Mouse (Mus musculus) stomach, embryonic 14.5 days (tissue): ENCODE data around the gene Smim20. TPM values are rescaled to one million over a fixed set of nuclear protein-coding genes. Genes with fewer than 3 reads are reported as not detected.

ENCODE experiments used
- ATAC-seq: fragments of 200-750 bp; cut with Nextera tagmentation; 2 replicates; pipeline ENCODE4 v1.8.0; 2017; ENCODE audit warnings: low read depth, moderate TSS enrichment; ENCODE audit not compliant: insufficient number of reproducible peaks, insufficient read depth, low FRiP score
- H3K27ac ChIP-seq: fragments of 300-500 bp; sonication (generic); 2 replicates; pipeline ENCODE4 v1.5.1; 2014; ENCODE audit warnings: mild to moderate bottlenecking, low read length, moderate library complexity, mixed read lengths
- H3K27me3 ChIP-seq: fragments of 300-500 bp; sonication (generic); 2 replicates; pipeline ENCODE4 v1.6.1; 2014; ENCODE audit warnings: low read length, control low read depth, mixed read lengths; ENCODE audit not compliant: control insufficient read depth, insufficient read depth
- H3K36me3 ChIP-seq: fragments of 300-500 bp; sonication (generic); 2 replicates; pipeline ENCODE4 v1.6.1; 2014; ENCODE audit warnings: mild to moderate bottlenecking, control low read depth, low read length, moderate library complexity, mixed read lengths; ENCODE audit not compliant: control insufficient read depth, insufficient read depth
- H3K4me1 ChIP-seq: fragments of 300-500 bp; sonication (generic); 2 replicates; pipeline ENCODE4 v1.6.1; 2014; ENCODE audit warnings: low read length, control low read depth, mixed read lengths; ENCODE audit not compliant: control insufficient read depth, insufficient read depth
- H3K4me2 ChIP-seq: fragments of 300-500 bp; sonication (generic); replicated peaks from 2 replicates; pipeline ENCODE4 v1.6.1; 2014; ENCODE audit warnings: low read depth, low read length, control low read depth
- H3K4me3 ChIP-seq: fragments of 300-500 bp; sonication (generic); 2 replicates; pipeline ENCODE4 v1.5.1; 2014; ENCODE audit warnings: low read depth, low read length, control low read depth
- H3K9ac ChIP-seq: fragments of 300-500 bp; sonication (generic); replicated peaks from 2 replicates; pipeline ENCODE4 v1.6.1; 2014; ENCODE audit warnings: low read depth, mild to moderate bottlenecking, control low read depth, low read length, moderate library complexity, mixed read lengths
- H3K9me3 ChIP-seq: fragments of 300-500 bp; sonication (generic); 2 replicates; pipeline ENCODE4 v1.6.1; 2016; ENCODE audit warnings: low read depth, low read length, control low read depth; ENCODE audit not compliant: control insufficient read depth
- WGBS: fragments of 180-500 bp; shearing (Covaris S2); extraction: QIAGEN DNeasy Blood & Tissue Kit; methylation state at CpG from one replicate; pipeline ENCODE4 v1.1.7; 2014; 5-methylcytosine and 5-hydroxymethylcytosine counted together
- polyA plus RNA-seq: library from polyadenylated mRNA; unstranded; fragments of >200 nt; fragmentation: Nextera tagmentation; extraction: Ambion mirVana; gene quantifications from 2 replicates; pipeline ENCODE4 v1.2.1, GENCODE M21; 2014

Smim20 gene
- polyA plus RNA-seq, 1 experiment from 2014 or later, result 93.6 TPM

GRCm38 (mm10) chr5:53254821-53255220, 12.1 kb upstream of the Smim20 start:
- ATAC-seq, result no peak
- no peaks in the 10 kb centered on the region for H3K4me1 ChIP-seq
- no peak overlapping the region for H3K9ac ChIP-seq
- no peak overlapping the region for H3K27ac ChIP-seq
- H3K4me2 ChIP-seq, result no peak overlapping the region
- H3K4me3 ChIP-seq, result no peak overlapping the region
- no peaks in the 10 kb centered on the region for H3K27me3 ChIP-seq
- H3K9me3 ChIP-seq, result no peaks in the 10 kb centered on the region
- H3K36me3 ChIP-seq, result no peaks in the 10 kb centered on the region
- WGBS, result 49% methylated on average over 3 of the region's 3 CpGs

DNA sequence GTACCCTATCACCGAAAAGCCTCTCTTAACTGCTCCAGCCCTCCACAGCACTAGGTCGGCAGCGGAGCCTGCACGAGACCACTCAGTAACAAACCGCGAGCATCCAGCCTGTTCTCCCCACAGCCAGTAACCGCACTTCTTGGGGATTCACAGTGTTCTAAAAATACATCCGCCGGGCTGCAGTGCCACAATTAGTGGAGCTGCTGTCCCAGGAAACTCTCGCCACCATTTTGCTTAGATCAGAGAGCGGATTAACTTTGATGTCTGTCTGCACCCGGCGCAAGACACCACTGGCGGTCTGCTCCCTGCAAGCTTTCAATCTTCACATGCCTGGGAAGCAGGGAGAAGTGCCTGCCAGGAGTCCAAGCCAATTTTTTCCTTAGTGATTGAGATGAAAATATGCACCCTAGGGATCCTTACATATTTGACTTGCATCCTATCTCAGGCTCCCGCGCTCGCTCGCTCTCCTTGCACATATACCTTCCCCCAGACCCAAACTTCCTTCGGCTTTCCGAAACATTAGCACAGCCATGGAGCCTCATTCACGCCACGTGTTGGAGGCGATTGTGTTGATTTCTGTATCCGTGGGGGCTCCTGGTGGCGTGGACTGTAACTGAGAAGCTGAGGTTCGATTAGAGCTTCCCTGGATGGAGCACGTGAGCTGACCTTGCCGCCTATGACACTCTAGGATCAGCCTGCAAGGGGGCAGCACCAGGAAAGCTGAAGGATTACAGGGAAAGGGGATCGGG, 8.7 kb upstream of the Smim20 start:
- no peaks in the 10 kb centered on the region for H3K36me3 ChIP-seq
- H3K27me3 ChIP-seq, result no peaks in the 10 kb centered on the region
- no peaks in the 10 kb centered on the region for H3K4me1 ChIP-seq
- H3K27ac ChIP-seq, result no peak overlapping the region
- peak overlapping the region; percentile 54 for H3K4me2 ChIP-seq
- WGBS, result 3% methylated on average over 29 of the region's 29 CpGs
- ATAC-seq, result no peak; the same call in 1 of the 2 replicates
- no peaks in the 10 kb centered on the region for H3K9me3 ChIP-seq
- peak overlapping the region; percentile 32 for H3K4me3 ChIP-seq
- H3K9ac ChIP-seq, result 0 out of 2 replicates have a peak overlapping the region, but pooled peaks have one; percentile 30

DNA sequence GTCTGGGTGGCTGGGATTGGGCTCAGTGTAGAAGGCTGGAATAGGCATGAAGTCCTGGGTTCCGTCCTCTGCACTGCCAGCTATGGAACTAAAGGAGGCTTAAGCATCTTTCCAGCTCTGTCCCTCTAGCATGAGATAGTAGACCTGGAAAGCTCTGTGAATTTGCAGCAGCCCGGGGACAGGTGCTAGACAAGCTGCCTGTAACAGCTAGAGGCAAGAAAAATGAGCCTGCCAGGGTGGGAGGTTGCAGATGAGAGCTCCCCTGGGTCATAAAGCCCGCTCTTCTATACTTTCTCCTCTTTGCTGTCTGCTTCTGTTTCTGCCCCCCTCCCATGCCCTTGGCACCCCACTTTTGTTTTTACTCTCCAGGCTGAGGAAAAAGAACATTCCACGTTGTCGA, 7.0 kb upstream of the Smim20 start:
- Histone ChIP-seq H3K4me3 (no peak overlapping the region), H3K9ac (no peak overlapping the region), H3K9me3 (no peaks in the 10 kb centered on the region), H3K4me2 (no peak overlapping the region), H3K27me3 (no peaks in the 10 kb centered on the region), H3K27ac (no peak overlapping the region), H3K4me1 (no peaks in the 10 kb centered on the region), H3K36me3 (no peaks in the 10 kb centered on the region)
- no peak for ATAC-seq
- 45% methylated on average over 5 of the region's 5 CpGs for WGBS

- ATAC-seq, result no peak
- Histone ChIP-seq H3K4me2 (no peak overlapping the region), H3K36me3 (no peaks in the 10 kb centered on the region), H3K27ac (no peak overlapping the region), H3K27me3 (no peaks in the 10 kb centered on the region), H3K9ac (no peak overlapping the region), H3K4me1 (no peaks in the 10 kb centered on the region), H3K4me3 (no peak overlapping the region), H3K9me3 (no peaks in the 10 kb centered on the region)
- 71% methylated on average over 10 of the region's 10 CpGs for WGBS
Observed at GRCm38 (mm10) chr5:53261999-53262398, 4.9 kb upstream of the Smim20 start.

DNA sequence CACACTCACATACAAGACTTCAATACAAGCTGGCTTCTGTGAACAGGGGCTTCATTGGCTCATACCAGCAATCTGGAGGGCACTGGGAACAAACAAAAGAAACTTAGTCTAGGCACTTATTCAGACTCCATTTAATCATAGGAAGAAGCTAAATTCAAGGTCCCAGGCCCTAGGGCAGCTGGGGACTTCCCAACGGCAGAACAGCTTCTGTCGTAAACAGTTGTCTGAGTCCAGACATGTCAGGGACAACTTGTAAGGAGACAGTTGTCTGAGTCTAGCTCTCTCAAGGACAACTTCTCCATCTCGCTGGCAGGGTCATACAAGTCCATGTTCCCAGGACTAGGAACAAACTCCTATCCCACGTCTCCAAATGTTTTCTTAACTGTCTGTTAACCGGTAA, 2.8 kb upstream of the Smim20 start:
- Histone ChIP-seq H3K9ac (no peak overlapping the region), H3K4me3 (no peak overlapping the region), H3K27me3 (no peaks in the 10 kb centered on the region), H3K9me3 (no peaks in the 10 kb centered on the region), H3K27ac (no peak overlapping the region), H3K4me1 (peaks cover 10% of the 10 kb centered on the region), H3K4me2 (no peak overlapping the region), H3K36me3 (no peaks in the 10 kb centered on the region)
- WGBS, result 71% methylated on average over 5 of the region's 5 CpGs
- ATAC-seq, result no peak

- Histone ChIP-seq H3K9me3 (no peaks in the 10 kb centered on the region), H3K4me1 (peaks cover 10% of the 10 kb centered on the region), H3K27me3 (no peaks in the 10 kb centered on the region), H3K4me3 (no peak overlapping the region), H3K9ac (no peak overlapping the region), H3K36me3 (no peaks in the 10 kb centered on the region), H3K4me2 (no peak overlapping the region), H3K27ac (no peak overlapping the region)
- WGBS, result 43% methylated on average over 12 of the region's 12 CpGs
- ATAC-seq, result no peak
Observed at GRCm38 (mm10) chr5:53265740-53266139, 1.1 kb upstream of the Smim20 start.

- no peak overlapping the region for H3K9ac ChIP-seq
- no peak overlapping the region for H3K4me2 ChIP-seq
- no peaks in the 10 kb centered on the region for H3K27me3 ChIP-seq
- H3K36me3 ChIP-seq, result no peaks in the 10 kb centered on the region
- H3K4me3 ChIP-seq, result no peak overlapping the region
- peaks cover 10% of the 10 kb centered on the region for H3K4me1 ChIP-seq
- 65% methylated on average over 4 of the region's 4 CpGs for WGBS
- no peak for ATAC-seq
- no peak overlapping the region for H3K27ac ChIP-seq
- no peaks in the 10 kb centered on the region for H3K9me3 ChIP-seq
Observed at GRCm38 (mm10) chr5:53266181-53266580, 702 bp upstream of the Smim20 start.

- no peak overlapping the region; the same call in 1 of the 2 replicates for H3K4me2 ChIP-seq
- peaks cover 10% of the 10 kb centered on the region for H3K4me1 ChIP-seq
- no peak overlapping the region for H3K27ac ChIP-seq
- no peak overlapping the region for H3K9ac ChIP-seq
- H3K4me3 ChIP-seq, result no peak overlapping the region
- no peak for ATAC-seq
- H3K9me3 ChIP-seq, result no peaks in the 10 kb centered on the region
- WGBS, result 52% methylated on average over 6 of the region's 6 CpGs
- H3K27me3 ChIP-seq, result no peaks in the 10 kb centered on the region
- H3K36me3 ChIP-seq, result no peaks in the 10 kb centered on the region
Observed at GRCm38 (mm10) chr5:53268095-53268692, 1.3 kb downstream of the Smim20 start.
